Mouse (Mus musculus) forebrain, embryonic 10.5 days (tissue): ENCODE measurements around the gene Erbb4. TPM values are rescaled to one million over a fixed set of nuclear protein-coding genes. Genes with fewer than 3 reads are reported as not detected.

Experiments used
- DNase-seq: peaks from one replicate; pipeline ENCODE4 v3.0.0-alpha.2; 2017; ENCODE audit warnings: low spot score; ENCODE audit errors: extremely low spot score
- H3K27ac ChIP-seq: fragments of 300-500 bp; sonication (generic); 2 replicates; pipeline ENCODE4 v1.5.1; 2016; ENCODE audit warnings: mild to moderate bottlenecking
- H3K27me3 ChIP-seq: fragments of 300-500 bp; sonication (generic); 2 replicates; pipeline ENCODE4 v1.6.1; 2016; ENCODE audit warnings: mild to moderate bottlenecking; ENCODE audit not compliant: poor library complexity, severe bottlenecking
- H3K36me3 ChIP-seq: fragments of 300-500 bp; sonication (generic); replicated peaks from 2 replicates; pipeline ENCODE4 v1.6.1; 2016; ENCODE audit warnings: mild to moderate bottlenecking, moderate library complexity
- H3K4me1 ChIP-seq: fragments of 300-500 bp; sonication (generic); 2 replicates; pipeline ENCODE4 v1.6.1; 2016
- H3K4me3 ChIP-seq: fragments of 300-500 bp; sonication (generic); 2 replicates; pipeline ENCODE4 v1.5.1; 2016; ENCODE audit warnings: mild to moderate bottlenecking, moderate library complexity
- H3K9me3 ChIP-seq: fragments of 300-500 bp; sonication (generic); 2 replicates; pipeline ENCODE4 v1.6.1; 2016; ENCODE audit warnings: mild to moderate bottlenecking, moderate library complexity
- WGBS: fragments of 180-500 bp; shearing (Covaris S2); methylation state at CpG from one replicate; pipeline ENCODE4 v1.1.7; 2016; 5-methylcytosine and 5-hydroxymethylcytosine counted together
- polyA plus RNA-seq: library from polyadenylated mRNA; unstranded; fragments of >200 nt; fragmentation: Nextera tagmentation; extraction: Ambion mirVana; gene quantifications from 2 replicates; pipeline ENCODE4 v1.2.1, GENCODE M21; 2016

The Erbb4 gene
- polyA plus RNA-seq, 1 experiment from 2014 or later = 2.2 TPM

- no peaks in the 10 kb centered on the region for H3K27me3 ChIP-seq
- no peak overlapping the region for H3K27ac ChIP-seq
- peaks cover 3% of the 10 kb centered on the region; the same call in 1 of the 2 replicates for H3K4me1 ChIP-seq
- no peak overlapping the region for H3K4me3 ChIP-seq
- H3K36me3 ChIP-seq = no peaks in the 10 kb centered on the region
- DNase-seq = no peak
- 86% methylated on average over 3 of the region's 3 CpGs for WGBS
- no peaks in the 10 kb centered on the region for H3K9me3 ChIP-seq
Measured at GRCm38 (mm10) chr1:69001371-69001770, 106.5 kb downstream of the Erbb4 start.

- no peak for DNase-seq
- H3K4me1 ChIP-seq = no peaks in the 10 kb centered on the region
- no peaks in the 10 kb centered on the region for H3K36me3 ChIP-seq
- no peak overlapping the region for H3K27ac ChIP-seq
- H3K9me3 ChIP-seq = no peaks in the 10 kb centered on the region
- H3K27me3 ChIP-seq = no peaks in the 10 kb centered on the region
- WGBS = 84% methylated on average over 2 of the region's 2 CpGs
- no peak overlapping the region for H3K4me3 ChIP-seq
Measured at GRCm38 (mm10) chr1:68979251-68979650, 128.6 kb downstream of the Erbb4 start.

- H3K36me3 ChIP-seq = no peaks in the 10 kb centered on the region
- DNase-seq = no peak
- 87% methylated on average over 3 of the region's 3 CpGs for WGBS
- H3K27me3 ChIP-seq = no peaks in the 10 kb centered on the region
- H3K4me1 ChIP-seq = no peaks in the 10 kb centered on the region
- no peaks in the 10 kb centered on the region for H3K9me3 ChIP-seq
- H3K4me3 ChIP-seq = no peak overlapping the region
- no peak overlapping the region for H3K27ac ChIP-seq
Measured at GRCm38 (mm10) chr1:68978571-68978970, 129.3 kb downstream of the Erbb4 start.

- DNase-seq = no peak
- Histone ChIP-seq H3K27ac (no peak overlapping the region), H3K4me3 (no peak overlapping the region), H3K36me3 (no peaks in the 10 kb centered on the region), H3K4me1 (no peaks in the 10 kb centered on the region), H3K9me3 (no peaks in the 10 kb centered on the region), H3K27me3 (no peaks in the 10 kb centered on the region)
- WGBS = 83% methylated on average over 5 of the region's 5 CpGs
Measured at GRCm38 (mm10) chr1:68973355-68974127, 134.3 kb downstream of the Erbb4 start.

GRCm38 (mm10) chr1:68964127-68964526, 143.7 kb downstream of the Erbb4 start:
- no peak for DNase-seq
- Histone ChIP-seq H3K9me3 (no peaks in the 10 kb centered on the region), H3K36me3 (no peaks in the 10 kb centered on the region), H3K4me3 (no peak overlapping the region), H3K4me1 (peaks cover 11% of the 10 kb centered on the region), H3K27ac (no peak overlapping the region), H3K27me3 (no peaks in the 10 kb centered on the region)

GRCm38 (mm10) chr1:68961365-68962116, 146.3 kb downstream of the Erbb4 start:
- no peak for DNase-seq
- H3K27me3 ChIP-seq = no peaks in the 10 kb centered on the region
- H3K4me3 ChIP-seq = no peak overlapping the region
- H3K4me1 ChIP-seq = peaks cover 11% of the 10 kb centered on the region
- H3K9me3 ChIP-seq = no peaks in the 10 kb centered on the region
- H3K36me3 ChIP-seq = no peaks in the 10 kb centered on the region
- H3K27ac ChIP-seq = no peak overlapping the region
- WGBS = 48% methylated on average over 2 of the region's 2 CpGs

GRCm38 (mm10) chr1:68956766-68957533, 150.9 kb downstream of the Erbb4 start:
- no peak for DNase-seq
- H3K9me3 ChIP-seq = no peaks in the 10 kb centered on the region
- no peak overlapping the region for H3K27ac ChIP-seq
- H3K27me3 ChIP-seq = no peaks in the 10 kb centered on the region
- 59% methylated on average over 4 of the region's 4 CpGs for WGBS
- H3K4me1 ChIP-seq = peaks cover 11% of the 10 kb centered on the region
- no peaks in the 10 kb centered on the region for H3K36me3 ChIP-seq
- no peak overlapping the region for H3K4me3 ChIP-seq

GRCm38 (mm10) chr1:68955482-68955881, 152.4 kb downstream of the Erbb4 start:
- Histone ChIP-seq H3K36me3 (no peaks in the 10 kb centered on the region), H3K27me3 (no peaks in the 10 kb centered on the region), H3K9me3 (no peaks in the 10 kb centered on the region), H3K4me1 (no peaks in the 10 kb centered on the region), H3K4me3 (no peak overlapping the region), H3K27ac (no peak overlapping the region)
- DNase-seq = no peak
- 74% methylated on average over 2 of the region's 2 CpGs for WGBS

- Histone ChIP-seq H3K4me3 (no peak overlapping the region), H3K9me3 (no peaks in the 10 kb centered on the region), H3K36me3 (no peaks in the 10 kb centered on the region), H3K27me3 (no peaks in the 10 kb centered on the region), H3K27ac (no peak overlapping the region), H3K4me1 (no peaks in the 10 kb centered on the region)
- no peak for DNase-seq
- 63% methylated on average over 2 of the region's 2 CpGs for WGBS
Measured at GRCm38 (mm10) chr1:68943141-68943540, 164.7 kb downstream of the Erbb4 start.

- Histone ChIP-seq H3K4me3 (no peak overlapping the region), H3K9me3 (no peaks in the 10 kb centered on the region), H3K27me3 (no peaks in the 10 kb centered on the region), H3K4me1 (no peaks in the 10 kb centered on the region), H3K36me3 (no peaks in the 10 kb centered on the region), H3K27ac (no peak overlapping the region)
- DNase-seq = no peak
Measured at GRCm38 (mm10) chr1:68934804-68935203, 173.1 kb downstream of the Erbb4 start.

GRCm38 (mm10) chr1:68933330-68934065, 174.4 kb downstream of the Erbb4 start:
- H3K27ac ChIP-seq = no peak overlapping the region
- H3K27me3 ChIP-seq = no peaks in the 10 kb centered on the region
- no peak for DNase-seq
- no peaks in the 10 kb centered on the region for H3K9me3 ChIP-seq
- H3K36me3 ChIP-seq = no peaks in the 10 kb centered on the region
- 91% methylated on average over 3 of the region's 3 CpGs for WGBS
- no peaks in the 10 kb centered on the region for H3K4me1 ChIP-seq
- no peak overlapping the region for H3K4me3 ChIP-seq

- no peaks in the 10 kb centered on the region for H3K36me3 ChIP-seq
- WGBS = 73% methylated on average over 3 of the region's 3 CpGs
- no peak overlapping the region for H3K4me3 ChIP-seq
- DNase-seq = no peak
- H3K4me1 ChIP-seq = no peaks in the 10 kb centered on the region
- no peaks in the 10 kb centered on the region for H3K27me3 ChIP-seq
- no peaks in the 10 kb centered on the region for H3K9me3 ChIP-seq
- no peak overlapping the region for H3K27ac ChIP-seq
Measured at GRCm38 (mm10) chr1:68917828-68918227, 190.0 kb downstream of the Erbb4 start.
